Mouse (Mus musculus) frontal cortex, postnatal 14 days (tissue): Measurements from ENCODE around the gene Klhl12.
A peak's percentile ranks its signal among the peaks of the same experiment; 100 is the strongest.
"Not testable (repeated sequence)": the region's sequence is repeated elsewhere in the genome, so short reads cannot be mapped to it uniquely, and the experiment has no call there.

Experiments
- DNase-seq, 2 experiments: peaks; one replicate each; pipeline ENCODE4 v3.0.0; 2022; ENCODE audit warnings: low spot score in 2 of 2

Klhl12 gene

DNA sequence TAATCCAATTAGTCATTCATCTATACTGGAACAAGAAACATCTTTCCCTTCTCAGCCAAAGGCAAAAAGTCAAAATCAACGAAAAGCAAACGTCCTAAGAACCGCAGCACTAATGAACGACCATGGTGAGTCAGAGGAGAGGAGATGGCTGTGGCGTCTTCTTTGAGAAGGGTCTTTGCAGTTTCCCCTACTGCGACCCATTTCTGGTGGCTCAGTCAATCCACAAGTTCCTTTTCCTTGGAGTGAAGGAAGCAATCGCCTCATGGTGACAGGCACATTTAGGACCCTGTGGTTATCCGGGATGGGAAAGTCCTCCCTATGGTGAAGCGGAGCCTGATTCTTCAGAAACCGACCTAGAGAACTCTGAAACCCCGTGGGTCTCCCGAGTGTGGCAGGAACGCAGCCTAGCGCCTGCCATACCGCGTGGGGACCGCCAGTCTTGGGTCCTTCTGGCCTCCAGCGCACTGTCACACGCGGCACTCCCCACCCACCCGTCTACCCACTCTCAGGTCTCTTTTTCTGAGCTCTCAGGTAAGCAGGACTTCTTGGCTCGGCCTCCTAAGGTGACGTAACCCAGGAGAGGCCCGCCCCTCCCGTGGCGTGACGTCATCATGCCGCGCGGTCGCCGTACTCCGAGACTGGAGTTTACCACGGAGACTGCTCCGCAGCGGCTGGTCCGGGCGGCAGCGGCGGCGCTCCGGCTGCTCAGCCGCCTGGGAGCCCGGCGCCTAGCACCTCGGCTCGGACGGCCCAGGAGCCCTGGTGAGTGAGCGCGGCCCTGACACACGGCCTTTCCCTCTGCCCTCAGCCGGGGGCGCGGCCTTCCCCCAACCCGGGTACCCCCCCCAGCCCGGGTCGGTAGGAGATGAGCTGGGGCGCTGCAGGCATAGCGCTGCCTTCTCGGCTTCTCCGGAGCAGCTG is at the start of gene Klhl12:
TSS of gene Klhl12 (plus strand) at position 628 of the 921 bp plus-strand sequence.
- peak; percentile 89 to 94 for DNase-seq

DNA sequence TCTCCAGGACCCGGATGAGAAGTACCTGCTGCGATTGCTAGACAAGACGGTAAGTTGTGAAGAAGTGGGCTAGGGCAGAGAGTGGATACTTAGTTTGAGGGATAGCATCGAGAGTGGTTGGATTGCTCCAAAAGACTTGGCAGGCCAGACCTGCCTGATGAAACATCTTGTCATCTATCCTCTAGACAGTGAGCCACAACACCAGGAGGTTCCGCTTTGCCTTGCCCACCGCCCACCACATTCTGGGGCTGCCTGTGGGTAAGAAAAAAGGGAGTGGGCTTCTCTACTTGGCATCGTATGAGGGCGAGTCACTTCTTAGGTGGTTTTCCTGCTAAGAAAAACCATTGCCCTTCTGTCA is 48.9 kb upstream of the Klhl12 start:
- DNase-seq, result no peak

DNA sequence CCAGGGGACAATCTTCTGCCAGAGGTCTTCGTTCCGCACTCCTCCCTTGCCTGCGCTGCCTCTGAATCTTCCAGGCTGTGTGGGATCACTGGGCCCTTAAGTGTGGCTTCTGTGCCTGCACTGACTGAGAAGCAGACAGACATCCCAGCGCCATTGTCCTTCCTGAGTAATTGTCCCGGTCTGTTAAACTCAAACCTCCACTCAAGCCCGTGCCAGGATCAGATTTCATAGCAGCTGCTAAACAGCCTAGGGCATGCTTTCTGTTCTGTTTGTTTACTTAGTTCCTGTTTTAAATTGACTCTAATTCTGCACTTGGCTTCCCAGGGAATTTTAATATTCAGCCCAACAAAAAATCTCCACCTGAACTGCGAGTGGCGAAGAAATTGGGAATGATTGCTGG is 47.3 kb upstream of the Klhl12 start:
- no peak for DNase-seq

DNA sequence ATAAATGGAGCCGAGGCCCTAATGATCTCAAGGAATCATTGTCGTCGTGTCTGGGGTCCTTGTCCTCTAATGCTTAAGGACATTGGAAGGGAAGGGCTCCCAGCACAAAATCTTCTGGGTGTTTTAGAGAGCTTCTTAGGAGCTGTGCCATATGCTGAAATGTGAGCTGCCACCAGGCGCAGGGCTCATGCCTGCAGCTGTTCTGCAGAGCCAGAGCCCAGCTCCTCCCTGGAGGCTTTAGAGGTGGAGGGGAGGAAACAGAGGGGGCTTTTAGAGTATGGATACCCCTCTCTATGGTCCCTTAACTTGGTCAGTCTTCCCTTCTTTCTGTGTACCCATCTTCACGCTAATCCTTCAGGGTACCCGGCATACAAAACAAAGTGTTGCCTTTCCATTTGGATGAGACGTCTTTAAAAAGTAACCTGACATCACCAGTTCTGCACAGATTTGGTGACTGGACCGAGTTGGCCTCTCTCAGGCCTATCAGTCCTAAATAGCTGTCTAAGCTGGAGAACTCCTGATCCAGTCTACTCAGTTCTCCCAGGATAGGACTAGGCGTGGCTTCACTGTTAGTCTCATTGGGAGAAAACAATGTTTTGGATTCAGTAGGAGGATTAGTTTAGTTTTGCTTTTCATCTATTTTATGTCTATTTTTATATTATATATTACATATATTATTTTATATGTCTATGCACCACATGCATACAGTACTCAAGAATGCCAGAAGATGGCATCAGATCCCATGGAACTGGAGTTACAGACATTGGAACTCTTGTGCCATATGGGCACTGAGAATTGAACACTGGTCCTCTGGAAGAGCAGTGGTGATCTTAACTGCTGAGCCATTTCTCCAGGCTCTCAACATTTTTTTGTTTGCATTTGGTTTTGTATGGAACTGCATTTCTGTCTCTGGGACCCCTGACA is 43.4 kb upstream of the Klhl12 start:
- DNase-seq, result no peak

DNA sequence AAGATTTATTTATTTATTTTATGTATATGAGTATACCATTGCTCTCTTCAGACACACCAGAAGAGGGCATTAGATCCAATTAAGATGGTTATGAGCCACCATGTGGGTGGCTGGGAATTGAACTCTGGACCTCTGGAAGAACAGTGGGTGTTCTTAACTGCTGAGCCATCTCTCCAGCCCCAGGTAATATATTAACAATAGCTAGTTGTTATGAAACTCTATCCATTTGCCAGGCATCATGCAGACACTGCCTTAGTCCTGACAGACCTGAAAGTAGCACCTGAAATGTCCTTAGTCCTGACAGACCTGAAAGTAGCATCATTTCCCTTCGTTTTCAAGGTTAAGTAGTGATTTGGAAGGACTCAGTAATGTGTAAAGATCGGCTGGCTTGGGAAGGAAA is 41.3 kb upstream of the Klhl12 start:
- no peak for DNase-seq

DNA sequence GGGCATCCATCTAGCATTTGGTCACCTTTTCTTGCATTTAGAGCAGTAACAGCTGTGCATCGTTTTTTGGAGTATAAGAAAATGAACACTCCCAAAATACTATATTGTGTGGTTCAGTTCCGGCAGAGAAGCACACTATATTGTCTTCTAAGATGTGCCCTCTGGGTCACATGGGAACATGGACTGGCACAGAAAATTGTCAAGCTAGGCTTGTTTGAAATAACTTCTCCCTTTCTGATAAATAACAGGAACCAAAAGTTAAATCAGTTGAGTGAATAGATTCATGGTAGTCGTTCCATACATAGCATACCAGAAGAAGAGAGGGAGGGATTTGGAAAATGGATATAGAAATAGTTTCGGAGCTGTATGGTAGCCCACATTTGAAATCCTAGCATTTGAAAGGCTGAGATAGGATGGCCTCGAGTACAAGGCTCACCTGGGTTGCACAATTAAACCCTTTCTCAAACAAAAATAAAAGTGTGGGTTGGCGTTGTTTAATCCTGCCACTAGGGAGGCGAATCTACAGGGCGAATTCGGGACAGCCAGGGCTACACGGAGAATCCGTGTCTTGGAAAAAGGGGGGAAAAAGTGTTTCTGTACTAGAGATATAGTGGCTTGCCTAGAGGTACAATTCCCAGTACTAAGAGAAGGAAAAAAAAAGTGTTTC is 40.7 kb upstream of the Klhl12 start:
- DNase-seq, result no peak

DNA sequence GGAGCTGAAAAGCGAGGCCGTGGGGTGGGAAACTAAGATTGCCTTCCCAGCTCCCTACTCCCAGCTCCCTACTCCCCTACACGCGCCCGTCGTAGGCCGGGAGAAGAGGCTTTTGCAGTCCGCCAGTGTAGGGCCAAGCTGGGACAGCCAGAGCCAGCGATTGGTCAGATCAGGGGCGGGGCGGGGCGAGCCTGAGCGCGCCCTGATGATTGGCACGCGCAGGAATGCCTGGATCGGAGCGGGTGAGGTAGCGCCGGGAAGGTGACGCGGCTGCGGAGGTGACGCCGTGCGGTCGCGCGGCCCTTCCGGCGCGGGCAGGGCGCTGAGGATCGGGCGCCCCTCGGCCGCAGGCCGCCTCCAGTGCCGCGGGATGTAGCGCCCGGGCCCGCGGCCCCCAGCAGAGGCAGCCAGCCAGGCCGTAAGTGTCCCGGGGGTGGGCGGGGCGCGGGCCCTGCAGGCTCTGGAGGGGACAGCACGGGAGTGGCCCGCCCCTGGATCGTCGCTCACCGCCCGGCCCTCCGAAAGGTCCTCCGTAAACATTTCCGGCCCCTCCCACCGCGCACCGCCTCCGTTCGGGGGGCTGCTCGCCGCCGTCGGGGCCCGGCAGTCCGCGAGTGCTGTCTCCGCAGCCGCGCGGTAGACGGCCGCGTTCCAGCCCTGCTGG is 40.0 kb upstream of the Klhl12 start, which contains the start of gene Adipor1:
TSS of gene Adipor1 (plus strand) at position 211 of the 664 bp plus-strand sequence.
- peak; percentile 94 to 97 for DNase-seq

DNA sequence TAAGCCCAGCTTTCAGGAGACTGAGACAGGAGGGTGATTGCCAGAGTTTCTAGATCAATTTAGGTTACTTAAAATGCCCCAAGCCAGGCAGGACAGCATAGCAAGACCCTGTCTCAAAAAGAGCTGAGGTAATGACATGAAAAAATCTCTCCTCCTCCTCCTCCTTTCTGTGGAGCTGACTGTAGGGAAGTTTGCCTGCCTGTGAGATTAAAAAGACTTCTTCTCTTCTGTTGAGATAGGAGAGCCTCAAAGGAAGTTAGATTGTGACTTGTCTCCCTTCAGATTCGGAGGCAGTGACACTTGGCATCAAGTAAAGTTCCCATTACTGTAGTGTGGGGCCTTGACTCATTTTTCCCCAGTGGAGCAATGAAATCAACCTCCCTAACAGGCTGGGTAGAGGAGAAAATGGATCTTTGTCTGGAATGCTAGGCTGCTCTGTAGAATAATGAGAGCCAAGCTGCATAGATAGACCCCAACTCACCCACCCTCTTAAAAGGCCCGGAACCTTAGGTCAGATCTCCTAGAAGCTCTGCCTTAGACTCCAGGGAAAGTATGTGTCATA is 36.8 kb upstream of the Klhl12 start:
- DNase-seq, result no peak

DNA sequence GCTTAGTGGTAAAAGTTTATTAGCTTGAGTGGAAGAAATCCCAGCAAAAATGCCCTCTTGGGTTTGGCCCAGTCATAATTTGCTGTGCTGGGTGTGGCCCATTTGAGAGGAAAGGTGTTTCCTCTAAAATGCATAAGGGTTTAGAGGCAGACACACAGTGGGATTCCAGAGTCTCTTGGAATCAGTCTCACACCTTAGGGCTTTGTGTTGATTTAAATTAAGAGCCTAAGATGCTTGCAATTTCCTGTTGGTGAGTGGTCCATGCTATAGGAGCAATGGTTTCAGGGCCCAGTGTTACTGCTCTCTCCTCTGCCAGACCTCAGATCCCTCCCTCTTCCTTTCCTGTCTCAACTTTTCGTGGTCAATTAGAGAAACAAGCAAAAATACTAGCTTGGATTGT is 36.2 kb upstream of the Klhl12 start:
- no peak for DNase-seq

- DNase-seq, result no peak
Measured at GRCm38 (mm10) chr1:134419751-134420458, 35.4 kb upstream of the Klhl12 start.

- DNase-seq, result no peak
Measured at GRCm38 (mm10) chr1:134423911-134424310, 31.4 kb upstream of the Klhl12 start.

DNA sequence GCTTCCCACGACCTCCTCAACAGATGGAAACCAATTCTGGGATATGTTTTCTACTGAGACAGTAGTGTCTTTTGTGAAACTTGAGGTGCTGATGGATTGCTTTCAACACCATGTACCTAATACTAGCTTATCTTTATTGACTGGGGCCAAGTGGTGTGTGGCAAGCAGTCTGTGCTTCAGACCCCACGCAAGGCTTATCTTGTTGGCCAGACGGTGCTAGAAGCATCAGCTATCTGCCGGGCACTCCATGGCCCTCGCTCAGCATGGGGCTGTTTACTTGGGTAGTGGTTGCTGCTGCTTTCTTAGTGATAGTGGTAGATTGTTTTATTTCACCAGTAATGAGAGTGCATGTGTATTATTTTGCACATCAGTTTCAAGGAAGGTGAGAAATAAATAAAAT is 29.0 kb upstream of the Klhl12 start:
- no peak for DNase-seq

DNA sequence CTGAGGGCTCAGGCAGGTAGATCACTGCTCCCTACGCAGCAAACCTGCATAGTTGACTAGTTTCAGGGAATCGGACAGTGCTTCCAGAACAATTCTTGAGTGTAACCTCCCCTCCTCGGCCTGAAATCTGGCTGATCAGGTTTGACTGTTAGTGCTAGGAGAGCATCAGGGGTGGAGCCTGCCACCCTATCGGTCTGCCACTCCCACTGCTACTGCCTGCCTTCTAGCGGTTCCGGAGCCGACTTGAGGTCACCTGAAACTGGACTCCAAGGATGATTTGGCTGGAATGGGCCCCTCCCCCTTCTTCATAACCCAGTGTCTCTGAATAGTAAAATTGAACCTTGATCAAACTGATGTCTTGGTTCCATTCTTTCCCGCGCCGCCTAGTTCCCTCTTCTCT is 22.3 kb upstream of the Klhl12 start:
- DNase-seq, result no peak

GRCm38 (mm10) chr1:134433473-134433872 is 21.9 kb upstream of the Klhl12 start:
- DNase-seq, result no peak

DNA sequence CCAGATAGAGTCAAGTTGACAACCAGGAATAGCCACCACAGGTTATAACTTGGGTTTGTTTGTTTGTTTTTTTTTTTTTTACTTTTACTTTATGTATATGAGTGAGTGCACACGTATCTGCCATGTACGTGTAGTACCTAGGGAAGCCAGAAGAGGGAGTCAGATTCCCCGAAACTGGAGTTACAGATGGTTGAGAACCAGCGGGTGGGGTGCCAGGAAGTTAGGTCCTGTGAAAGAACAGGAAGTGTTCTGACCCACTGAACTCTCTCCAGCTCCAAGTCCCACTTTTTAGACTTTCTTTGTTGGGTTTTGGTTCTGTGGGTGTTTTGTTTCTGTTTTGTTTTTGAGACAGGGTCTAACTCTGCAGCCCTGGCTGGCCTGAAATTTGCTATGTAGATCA is 19.9 kb upstream of the Klhl12 start:
- DNase-seq, result no peak

GRCm38 (mm10) chr1:134440437-134440836 is 14.9 kb upstream of the Klhl12 start:
- no peak for DNase-seq

DNA sequence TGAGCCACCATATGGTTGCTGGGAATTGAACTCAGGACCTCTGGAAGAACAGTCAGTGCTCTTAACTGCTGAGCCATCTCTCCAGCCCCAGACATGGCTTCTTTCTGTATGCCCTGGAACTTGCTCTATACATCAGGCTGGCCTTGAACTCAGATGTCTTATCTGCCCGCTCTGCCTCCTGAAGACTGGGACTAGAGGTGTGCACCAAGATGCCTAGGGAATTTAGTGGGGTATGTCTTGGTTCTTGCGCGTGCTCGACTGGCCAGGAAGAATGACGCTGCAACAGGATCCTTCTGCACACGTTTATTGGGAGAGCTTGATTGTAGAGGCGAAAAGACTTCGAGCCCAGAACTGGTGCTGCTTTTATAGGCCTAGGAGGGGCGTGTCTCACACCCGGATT is 13.6 kb upstream of the Klhl12 start:
- not testable (repeated sequence) for DNase-seq

DNA sequence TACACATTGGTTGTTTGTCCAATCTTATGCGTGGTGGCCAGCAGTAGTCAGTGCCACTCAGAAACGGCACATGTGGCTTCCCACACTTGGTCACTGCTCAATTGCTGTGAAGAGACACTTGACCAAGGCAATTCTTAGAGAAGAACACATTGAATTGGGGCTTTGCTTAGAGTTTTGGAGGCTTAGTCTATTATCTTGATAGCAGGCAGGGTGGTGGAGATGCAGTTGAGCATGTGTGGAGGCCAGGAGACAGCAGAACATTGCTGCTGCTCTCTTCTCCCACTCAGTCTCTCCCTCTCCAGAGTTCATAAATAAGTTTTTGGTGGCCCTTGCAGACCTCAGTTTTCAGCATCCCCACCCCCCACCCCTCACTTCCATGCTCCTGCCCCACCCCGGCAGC is 12.9 kb upstream of the Klhl12 start:
- DNase-seq, result no peak

GRCm38 (mm10) chr1:134443288-134443687 is 12.0 kb upstream of the Klhl12 start:
- not testable (repeated sequence) for DNase-seq

DNA sequence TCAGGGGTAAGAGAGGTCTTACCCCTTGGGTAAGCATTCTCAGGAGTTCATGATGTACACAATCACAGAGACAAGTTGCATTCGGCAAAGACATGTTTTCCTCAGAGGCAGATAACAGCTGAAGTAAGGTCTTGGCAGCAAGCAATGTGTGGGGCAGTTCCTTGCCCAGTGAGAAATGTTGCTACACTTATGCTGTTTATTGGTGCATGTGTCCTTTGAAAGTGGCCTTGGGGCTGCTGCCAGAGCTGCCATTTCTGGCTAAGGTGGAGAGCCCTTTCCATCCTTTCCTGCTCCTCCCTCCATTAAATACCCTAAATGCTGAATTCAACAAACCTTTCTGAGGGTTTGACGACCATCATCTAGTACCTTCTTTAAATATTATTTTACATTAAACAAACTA is 9.9 kb upstream of the Klhl12 start:
- no peak for DNase-seq
